Mouse (Mus musculus): Measurements from ENCODE around the gene Zkscan16.

DNA sequence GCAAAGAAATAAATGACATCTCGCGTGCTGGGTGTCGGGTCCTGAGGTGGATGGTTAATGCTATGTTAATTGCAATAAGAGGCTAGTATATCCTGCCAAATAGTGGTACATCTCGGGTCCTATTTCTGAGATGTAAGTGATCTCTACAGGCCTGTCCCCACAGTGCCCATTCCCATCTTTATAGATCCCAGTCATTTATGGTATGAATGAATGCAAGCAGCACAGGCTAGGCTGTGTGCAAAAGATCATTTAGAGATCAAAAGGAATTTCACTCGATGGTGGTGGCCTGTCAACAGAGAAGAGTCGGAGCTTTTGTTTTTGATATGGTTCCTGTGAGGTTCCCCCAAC, 752 bp downstream of the Zkscan16 start:
- TF ChIP-seq CTCF (IDR thresholded peaks at IDR 0.05; ENCODE audit: borderline replicate concordance, insufficient read depth, low read depth, low read length) (no peak), POLR2A (IDR thresholded peaks at IDR 0.05; ENCODE audit: borderline replicate concordance, insufficient read depth, low read length) (no peak)
